17 mouse cellular contexts compared by ENCODE assay signal in genomic region chr5:149504985-149505384, GRCm38 (mm10). TPM values are rescaled to one million over a fixed set of nuclear protein-coding genes. Genes with fewer than 3 reads are reported as not detected.
"Had no signal": no experiment of that assay in that cellular context is flagged by ENCODE, and none has a peak within 500 bp of the region (broad histone marks: within the 10 kb centered on the region; RNA-seq: fewer than 3 reads in every experiment).

No protein-coding gene starts in this region.

- H3K4me3 ChIP-seq: neural tube, embryonic 12.5 days; neural tube, embryonic 13.5 days; neural tube, embryonic 15.5 days; stomach, embryonic 15.5 days had no signal

- H3K27me3 ChIP-seq: neural tube, embryonic 12.5 days; neural tube, embryonic 13.5 days; neural tube, embryonic 15.5 days; stomach, embryonic 15.5 days had no signal

- H3K9ac ChIP-seq: neural tube, embryonic 12.5 days; neural tube, embryonic 13.5 days; neural tube, embryonic 15.5 days; stomach, embryonic 15.5 days had no signal

- H3K4me1 ChIP-seq: stomach, embryonic 15.5 days had no signal

- H3K36me3 ChIP-seq: neural tube, embryonic 12.5 days; neural tube, embryonic 13.5 days; neural tube, embryonic 15.5 days; stomach, embryonic 15.5 days had no signal

- H3K9me3 ChIP-seq: neural tube, embryonic 12.5 days; neural tube, embryonic 13.5 days; neural tube, embryonic 15.5 days; stomach, embryonic 15.5 days had no signal

- H3K27ac ChIP-seq: neural tube, embryonic 12.5 days; neural tube, embryonic 13.5 days; neural tube, embryonic 15.5 days; stomach, embryonic 15.5 days had no signal

- H3K4me2 ChIP-seq: neural tube, embryonic 12.5 days; neural tube, embryonic 13.5 days; neural tube, embryonic 15.5 days; stomach, embryonic 15.5 days had no signal

- DNase-seq: retina, postnatal 1 day; right cerebral cortex, postnatal 14 days; right cerebral cortex, postnatal 25 days; right cerebral cortex, postnatal 4 days; spleen, adult 18-20 months; thymus, adult 18-20 months; thymus, adult 2 months; thymus, postnatal 14 days; thymus, postnatal 25 days; thymus, postnatal 36 days; thymus, postnatal 4 days had no signal

RNA-seq across cellular contexts. Expression of gene Wdr95, which starts 23.5 kb away (rescaled TPM):
- polyA plus RNA-seq: small intestine, adult 2 months; stomach, embryonic 14.5 days had no signal
